Mouse (Mus musculus) stomach, embryonic 14.5 days (tissue): ENCODE measurements at regions not wholly inside any gene's neighbourhood (a gene's known extent, or its start where the extent isn't known, plus 50 kb on each side); places are given as distances from the start of the nearest gene placed in this dataset.

Source experiments
- ATAC-seq: fragments of 200-750 bp; cut with Nextera tagmentation; 2 replicates; pipeline ENCODE4 v1.8.0; 2017; ENCODE audit warnings: low read depth, moderate TSS enrichment; ENCODE audit not compliant: insufficient number of reproducible peaks, insufficient read depth, low FRiP score
- H3K27ac ChIP-seq: fragments of 300-500 bp; sonication (generic); 2 replicates; pipeline ENCODE4 v1.5.1; 2014; ENCODE audit warnings: mild to moderate bottlenecking, low read length, moderate library complexity, mixed read lengths
- H3K27me3 ChIP-seq: fragments of 300-500 bp; sonication (generic); 2 replicates; pipeline ENCODE4 v1.6.1; 2014; ENCODE audit warnings: low read length, control low read depth, mixed read lengths; ENCODE audit not compliant: control insufficient read depth, insufficient read depth
- H3K36me3 ChIP-seq: fragments of 300-500 bp; sonication (generic); 2 replicates; pipeline ENCODE4 v1.6.1; 2014; ENCODE audit warnings: mild to moderate bottlenecking, control low read depth, low read length, moderate library complexity, mixed read lengths; ENCODE audit not compliant: control insufficient read depth, insufficient read depth
- H3K4me1 ChIP-seq: fragments of 300-500 bp; sonication (generic); 2 replicates; pipeline ENCODE4 v1.6.1; 2014; ENCODE audit warnings: low read length, control low read depth, mixed read lengths; ENCODE audit not compliant: control insufficient read depth, insufficient read depth
- H3K4me2 ChIP-seq: fragments of 300-500 bp; sonication (generic); replicated peaks from 2 replicates; pipeline ENCODE4 v1.6.1; 2014; ENCODE audit warnings: low read depth, low read length, control low read depth
- H3K4me3 ChIP-seq: fragments of 300-500 bp; sonication (generic); 2 replicates; pipeline ENCODE4 v1.5.1; 2014; ENCODE audit warnings: low read depth, low read length, control low read depth
- H3K9ac ChIP-seq: fragments of 300-500 bp; sonication (generic); replicated peaks from 2 replicates; pipeline ENCODE4 v1.6.1; 2014; ENCODE audit warnings: low read depth, mild to moderate bottlenecking, control low read depth, low read length, moderate library complexity, mixed read lengths
- H3K9me3 ChIP-seq: fragments of 300-500 bp; sonication (generic); 2 replicates; pipeline ENCODE4 v1.6.1; 2016; ENCODE audit warnings: low read depth, low read length, control low read depth; ENCODE audit not compliant: control insufficient read depth
- WGBS: fragments of 180-500 bp; shearing (Covaris S2); extraction: QIAGEN DNeasy Blood & Tissue Kit; methylation state at CpG from one replicate; pipeline ENCODE4 v1.1.7; 2014; 5-methylcytosine and 5-hydroxymethylcytosine counted together

DNA sequence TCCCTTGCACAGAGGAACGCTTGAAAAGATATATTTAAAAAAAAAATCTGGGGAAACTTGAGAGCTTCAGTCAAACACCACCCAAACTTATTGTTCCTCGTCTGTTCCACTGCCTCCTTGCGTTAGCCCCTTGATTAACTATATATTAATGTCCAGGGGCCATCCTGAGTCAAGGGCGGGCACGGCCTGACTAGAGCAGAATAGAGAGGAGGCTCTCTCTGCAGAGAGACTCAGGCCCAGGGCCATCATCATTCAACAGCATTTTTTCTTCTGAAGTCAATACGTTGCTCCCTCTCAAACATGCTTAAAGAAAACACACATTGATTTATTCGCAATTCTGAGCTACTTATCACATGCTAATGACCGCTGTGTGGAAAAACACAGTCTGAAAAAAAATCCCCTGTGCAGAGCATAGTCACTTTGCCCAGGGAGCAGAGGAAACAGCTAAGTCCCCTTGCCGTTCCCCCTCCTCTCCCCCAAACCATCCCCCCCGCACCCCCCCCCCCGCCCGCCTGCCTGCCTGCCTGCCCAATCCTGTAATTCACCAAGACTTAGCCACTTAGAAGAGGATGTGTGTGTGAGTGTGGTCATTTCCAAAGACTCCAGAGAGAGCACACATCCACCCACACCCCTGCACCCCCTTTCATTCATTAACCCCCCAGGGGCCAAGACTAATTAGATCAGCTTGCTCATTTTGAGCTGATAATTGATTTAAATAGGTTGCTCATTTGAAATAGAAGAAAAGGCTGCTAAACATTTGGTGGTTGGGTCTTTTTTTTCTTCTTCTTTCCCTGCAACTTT, 281.5 kb downstream of the Insig2 start:
- Histone ChIP-seq H3K36me3 (no peaks in the 10 kb centered on the region), H3K9ac (no peak overlapping the region), H3K27ac (no peak overlapping the region), H3K27me3 (no peaks in the 10 kb centered on the region), H3K9me3 (no peaks in the 10 kb centered on the region), H3K4me3 (no peak overlapping the region), H3K4me1 (no peaks in the 10 kb centered on the region), H3K4me2 (no peak overlapping the region)
- ATAC-seq: no peak
- 21% methylated on average over 11 of the region's 12 CpGs for WGBS

DNA sequence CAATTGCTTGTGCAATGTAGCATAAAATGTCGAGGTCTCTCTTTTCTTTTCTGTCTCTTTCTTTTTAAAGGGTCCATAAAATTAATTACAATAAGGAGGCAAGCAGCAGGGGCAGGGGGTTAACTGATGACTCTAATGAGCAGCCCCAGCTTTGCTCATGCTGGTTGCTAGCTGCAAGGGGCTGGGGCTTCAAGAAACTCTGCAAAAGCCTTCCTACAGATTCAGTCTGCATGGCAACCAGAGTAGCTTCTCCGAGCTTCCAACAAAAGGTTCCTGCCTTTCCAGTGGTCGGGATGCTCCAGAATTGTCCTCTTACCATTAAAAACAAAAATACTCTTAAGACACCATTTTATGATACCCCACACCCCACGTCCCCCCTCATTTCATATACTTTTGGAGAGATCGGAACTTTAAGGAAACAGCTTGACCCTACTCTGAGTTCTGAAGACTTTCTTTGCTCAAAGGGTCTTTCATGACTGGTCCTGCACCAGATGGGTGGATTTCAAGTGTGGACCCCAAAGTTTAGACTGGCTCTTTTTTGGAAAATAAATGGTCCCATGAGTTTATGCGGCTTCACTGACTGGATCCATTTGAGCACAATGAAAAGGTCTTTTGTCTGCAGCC, 280.8 kb downstream of the Insig2 start:
- ATAC-seq: no peak
- Histone ChIP-seq H3K36me3 (no peaks in the 10 kb centered on the region), H3K27me3 (no peaks in the 10 kb centered on the region), H3K4me2 (no peak overlapping the region), H3K27ac (no peak overlapping the region), H3K9ac (no peak overlapping the region), H3K4me1 (no peaks in the 10 kb centered on the region), H3K4me3 (no peak overlapping the region), H3K9me3 (no peaks in the 10 kb centered on the region)
- WGBS: 66% methylated on average over 6 of the region's 6 CpGs

DNA sequence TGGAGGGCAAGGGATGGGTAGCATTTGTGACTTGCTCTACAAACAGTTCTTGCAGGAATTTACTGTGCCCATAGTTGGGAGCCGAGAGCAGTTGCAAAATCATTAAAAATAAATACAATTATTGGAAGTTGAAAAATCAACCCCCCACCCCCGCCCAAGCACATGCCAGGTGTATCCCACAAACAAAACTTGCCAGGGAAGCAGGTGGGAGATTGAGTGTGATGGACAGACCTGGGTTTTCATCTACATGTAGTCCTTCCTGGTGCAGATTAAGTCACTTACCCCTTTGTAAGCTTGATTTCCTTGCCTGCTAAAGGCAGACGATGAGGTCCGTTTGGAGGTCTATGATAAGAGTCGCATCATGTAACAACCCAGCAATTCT, 280.3 kb downstream of the Insig2 start:
- Histone ChIP-seq H3K27ac (no peak overlapping the region), H3K36me3 (no peaks in the 10 kb centered on the region), H3K4me2 (no peak overlapping the region), H3K4me1 (no peaks in the 10 kb centered on the region), H3K27me3 (no peaks in the 10 kb centered on the region), H3K9me3 (no peaks in the 10 kb centered on the region), H3K4me3 (no peak overlapping the region), H3K9ac (no peak overlapping the region)
- 89% methylated on average over 5 of the region's 5 CpGs for WGBS
- ATAC-seq: no peak

DNA sequence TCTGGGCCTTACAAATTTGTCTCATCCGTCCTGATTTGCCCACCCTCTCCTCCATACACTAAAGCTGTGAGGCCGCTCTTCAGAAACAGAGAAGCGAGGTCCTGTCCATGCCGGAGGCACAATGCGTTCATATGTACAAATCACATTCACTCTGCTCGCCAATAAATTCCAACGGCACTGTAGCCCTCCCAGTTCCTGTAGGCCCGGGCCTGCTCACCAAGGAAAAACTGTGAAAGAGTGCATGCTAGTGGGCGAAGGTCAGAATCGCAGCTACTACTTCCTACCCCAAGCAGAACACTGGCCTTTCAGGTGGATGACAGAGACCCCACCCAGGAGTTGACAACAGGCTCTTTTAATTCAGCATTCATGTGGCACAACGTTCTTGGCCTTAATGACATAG, 278.7 kb downstream of the Insig2 start:
- no peaks in the 10 kb centered on the region for H3K9me3 ChIP-seq
- H3K9ac ChIP-seq: no peak overlapping the region
- H3K4me1 ChIP-seq: no peaks in the 10 kb centered on the region
- no peak overlapping the region for H3K4me3 ChIP-seq
- no peaks in the 10 kb centered on the region for H3K36me3 ChIP-seq
- H3K4me2 ChIP-seq: no peak overlapping the region
- no peak overlapping the region for H3K27ac ChIP-seq
- H3K27me3 ChIP-seq: no peaks in the 10 kb centered on the region
- WGBS: 23% methylated on average over 11 of the region's 11 CpGs
- no peak for ATAC-seq

DNA sequence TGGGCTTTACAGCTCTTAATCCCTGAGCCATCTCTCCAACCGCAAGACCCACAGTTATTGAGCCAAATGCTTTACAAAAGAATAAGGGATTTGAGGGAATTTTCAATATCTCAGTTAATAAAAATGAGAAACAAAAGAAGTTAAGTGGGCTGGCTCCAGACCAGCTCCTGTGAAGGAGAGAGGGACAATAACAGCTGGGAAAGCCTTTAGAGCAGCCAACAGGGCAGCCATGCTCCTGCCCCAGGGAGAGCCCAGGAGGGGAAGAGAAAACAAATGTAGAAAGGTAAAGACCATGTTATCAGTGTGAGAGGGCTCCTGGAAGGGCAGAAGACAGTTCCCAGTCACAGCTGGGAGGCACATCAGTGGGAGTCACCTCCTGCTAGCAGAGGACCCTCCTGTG, 257.8 kb downstream of the Insig2 start:
- H3K4me2 ChIP-seq: no peak overlapping the region
- H3K27ac ChIP-seq: no peak overlapping the region
- no peaks in the 10 kb centered on the region for H3K9me3 ChIP-seq
- H3K4me1 ChIP-seq: no peaks in the 10 kb centered on the region
- no peaks in the 10 kb centered on the region for H3K36me3 ChIP-seq
- H3K27me3 ChIP-seq: no peaks in the 10 kb centered on the region
- no peak for ATAC-seq
- H3K9ac ChIP-seq: no peak overlapping the region
- no peak overlapping the region for H3K4me3 ChIP-seq
- WGBS: 60% methylated on average over 1 of the region's 1 CpGs

DNA sequence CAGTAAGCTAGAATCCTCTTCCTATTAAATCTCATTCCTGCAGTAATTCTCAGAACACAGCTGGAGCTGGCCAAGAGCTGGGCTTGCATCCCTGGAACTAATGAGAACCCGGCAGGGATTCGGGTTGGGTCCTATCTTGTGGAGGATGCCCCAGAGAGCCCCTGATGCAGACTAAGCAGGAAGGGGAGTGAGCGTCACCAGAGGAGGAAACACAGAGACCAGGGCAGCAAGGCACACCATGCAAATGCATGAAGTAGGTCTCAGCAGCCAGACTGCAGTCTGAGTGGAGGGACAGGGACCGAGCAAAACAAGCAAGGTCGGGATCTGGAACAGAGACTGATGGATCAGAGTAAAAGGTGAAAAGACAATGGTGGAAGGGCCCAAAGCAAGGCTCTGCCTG, 249.6 kb downstream of the Insig2 start:
- Histone ChIP-seq H3K27ac (no peak overlapping the region), H3K4me3 (no peak overlapping the region), H3K9me3 (no peaks in the 10 kb centered on the region), H3K36me3 (no peaks in the 10 kb centered on the region), H3K4me2 (no peak overlapping the region), H3K4me1 (no peaks in the 10 kb centered on the region), H3K27me3 (no peaks in the 10 kb centered on the region), H3K9ac (no peak overlapping the region)
- WGBS: 48% methylated on average over 5 of the region's 5 CpGs
- ATAC-seq: no peak

DNA sequence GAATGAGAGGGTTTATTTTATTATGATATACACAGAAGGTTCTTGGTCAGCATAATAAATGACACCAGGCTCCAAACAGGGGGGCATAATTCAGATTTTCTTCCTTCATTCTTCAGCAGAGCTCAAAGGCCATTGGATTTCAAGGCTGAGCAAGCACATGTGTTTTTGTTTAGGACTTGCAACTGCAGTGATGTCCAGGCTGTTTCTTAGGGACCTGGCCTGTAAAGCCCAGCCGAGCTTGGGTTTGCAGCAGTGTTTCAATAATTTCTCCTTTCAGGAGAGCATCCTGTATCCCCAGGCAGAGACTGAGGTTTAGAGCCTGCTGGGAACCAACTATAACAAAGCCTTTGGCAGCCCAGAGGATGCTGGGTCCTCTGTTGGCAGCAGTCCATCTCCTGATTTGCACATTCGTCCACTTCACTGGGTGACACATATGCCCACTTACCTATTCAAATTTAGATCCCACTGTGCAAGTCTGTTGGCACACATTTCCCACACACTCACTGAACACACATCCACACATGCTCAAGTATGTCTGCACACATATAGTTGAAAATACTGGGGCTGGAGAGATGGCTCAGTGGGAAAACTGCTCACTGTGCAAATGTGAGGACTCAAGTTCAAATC, 247.2 kb downstream of the Insig2 start:
- H3K4me3 ChIP-seq: no peak overlapping the region
- WGBS: 55% methylated on average over 2 of the region's 2 CpGs
- H3K36me3 ChIP-seq: no peaks in the 10 kb centered on the region
- no peak overlapping the region for H3K9ac ChIP-seq
- H3K4me1 ChIP-seq: no peaks in the 10 kb centered on the region
- ATAC-seq: no peak
- no peaks in the 10 kb centered on the region for H3K9me3 ChIP-seq
- no peak overlapping the region for H3K27ac ChIP-seq
- H3K4me2 ChIP-seq: no peak overlapping the region
- H3K27me3 ChIP-seq: no peaks in the 10 kb centered on the region

DNA sequence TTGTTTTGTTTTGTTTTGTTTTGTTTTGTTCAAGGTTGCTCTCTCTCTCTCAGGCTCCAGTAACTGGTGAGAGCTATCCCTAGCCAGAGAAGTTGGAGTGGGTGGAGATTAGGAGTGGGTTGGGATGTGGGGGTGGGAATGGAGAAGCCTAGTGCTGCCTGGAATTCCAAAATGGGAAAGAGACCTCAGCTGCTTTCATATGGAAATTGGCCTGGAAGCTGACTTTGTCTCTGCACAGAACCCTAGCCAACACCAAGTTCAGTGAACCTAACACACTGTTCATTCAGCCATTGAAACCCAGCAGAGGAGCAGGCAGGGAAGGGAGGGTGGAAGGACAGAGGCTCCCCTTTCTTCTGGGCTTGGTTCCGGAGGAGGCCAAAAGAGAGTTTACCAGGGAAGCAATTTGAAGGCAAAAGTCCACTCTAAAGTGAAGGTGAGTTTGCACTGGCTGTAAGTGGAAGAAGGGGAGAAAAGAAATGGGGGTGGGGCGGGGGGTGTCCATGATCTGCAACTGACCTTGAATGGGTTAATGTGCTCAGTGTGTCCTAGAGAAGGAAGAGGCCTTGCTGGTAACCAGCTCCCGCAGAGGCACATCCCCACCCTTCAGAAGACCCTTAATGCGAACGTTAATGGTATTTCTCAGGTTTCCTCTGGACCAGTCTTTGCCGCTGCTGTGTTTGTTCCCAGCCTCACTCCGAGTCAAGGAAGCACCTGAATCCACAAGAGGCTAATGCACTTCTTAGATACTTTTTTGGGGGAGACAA, 245.1 kb downstream of the Insig2 start:
- no peak overlapping the region for H3K27ac ChIP-seq
- ATAC-seq: no peak
- H3K27me3 ChIP-seq: no peaks in the 10 kb centered on the region
- 23% methylated on average over 7 of the region's 7 CpGs for WGBS
- H3K4me1 ChIP-seq: no peaks in the 10 kb centered on the region
- no peak overlapping the region for H3K4me2 ChIP-seq
- H3K36me3 ChIP-seq: no peaks in the 10 kb centered on the region
- H3K9ac ChIP-seq: no peak overlapping the region
- H3K9me3 ChIP-seq: no peaks in the 10 kb centered on the region
- no peak overlapping the region for H3K4me3 ChIP-seq
